Mouse (Mus musculus) forebrain, embryonic 11.5 days (tissue): ENCODE measurements around the gene Exoc4. TPM values are rescaled to one million over a fixed set of nuclear protein-coding genes. Genes with fewer than 3 reads are reported as not detected.
A peak's percentile ranks its signal among the peaks of the same experiment; 100 is the strongest.

Source experiments
- ATAC-seq: fragments of 200-750 bp; cut with Nextera tagmentation; replicated peaks from 2 replicates; pipeline ENCODE4 v1.8.0; 2017; ENCODE audit warnings: moderate TSS enrichment; ENCODE audit not compliant: low FRiP score
- DNase-seq: peaks from one replicate; pipeline ENCODE4 v3.0.0-alpha.2; 2017; ENCODE audit warnings: low spot score
- H3K27ac ChIP-seq: fragments of 300-500 bp; sonication (generic); 2 replicates; pipeline ENCODE4 v1.5.1; 2014; ENCODE audit warnings: low read depth, low read length
- H3K27me3 ChIP-seq: fragments of 300-500 bp; sonication (generic); 2 replicates; pipeline ENCODE4 v1.6.1; 2014; ENCODE audit warnings: mild to moderate bottlenecking, low read length, mixed read lengths; ENCODE audit not compliant: control insufficient read depth, insufficient read depth
- H3K36me3 ChIP-seq: fragments of 300-500 bp; sonication (generic); 2 replicates; pipeline ENCODE4 v1.6.1; 2014; ENCODE audit warnings: mild to moderate bottlenecking, low read length, moderate library complexity, mixed read lengths; ENCODE audit not compliant: control insufficient read depth, insufficient read depth
- H3K4me1 ChIP-seq: fragments of 300-500 bp; sonication (generic); replicated peaks from 2 replicates; pipeline ENCODE4 v1.6.1; 2014; ENCODE audit warnings: low read length, mixed read lengths; ENCODE audit not compliant: control insufficient read depth, insufficient read depth
- H3K4me2 ChIP-seq: fragments of 300-500 bp; sonication (generic); 2 replicates; pipeline ENCODE4 v1.6.1; 2014; ENCODE audit warnings: low read depth, mild to moderate bottlenecking, low read length, moderate library complexity, mixed read lengths; ENCODE audit not compliant: severe bottlenecking
- H3K4me3 ChIP-seq: fragments of 300-500 bp; sonication (generic); 2 replicates; pipeline ENCODE4 v1.5.1; 2014; ENCODE audit warnings: low read depth, low read length
- H3K9ac ChIP-seq: fragments of 300-500 bp; sonication (generic); 2 replicates; pipeline ENCODE4 v1.6.1; 2014; ENCODE audit warnings: low read length
- H3K9me3 ChIP-seq: fragments of 300-500 bp; sonication (generic); 2 replicates; pipeline ENCODE4 v1.6.1; 2016; ENCODE audit warnings: low read length, mixed read lengths; ENCODE audit not compliant: control insufficient read depth
- WGBS: fragments of 180-500 bp; shearing (Covaris S2); extraction: QIAGEN DNeasy Blood & Tissue Kit; methylation state at CpG from one replicate; pipeline ENCODE4 v1.1.7; 2014; 5-methylcytosine and 5-hydroxymethylcytosine counted together
- polyA plus RNA-seq: library from polyadenylated mRNA; unstranded; fragments of >200 nt; fragmentation: Nextera tagmentation; extraction: Ambion mirVana; gene quantifications from 2 replicates; pipeline ENCODE4 v1.2.1, GENCODE M21; 2014

The Exoc4 gene
- polyA plus RNA-seq, 1 experiment from 2014 or later = 41.2 TPM

DNA sequence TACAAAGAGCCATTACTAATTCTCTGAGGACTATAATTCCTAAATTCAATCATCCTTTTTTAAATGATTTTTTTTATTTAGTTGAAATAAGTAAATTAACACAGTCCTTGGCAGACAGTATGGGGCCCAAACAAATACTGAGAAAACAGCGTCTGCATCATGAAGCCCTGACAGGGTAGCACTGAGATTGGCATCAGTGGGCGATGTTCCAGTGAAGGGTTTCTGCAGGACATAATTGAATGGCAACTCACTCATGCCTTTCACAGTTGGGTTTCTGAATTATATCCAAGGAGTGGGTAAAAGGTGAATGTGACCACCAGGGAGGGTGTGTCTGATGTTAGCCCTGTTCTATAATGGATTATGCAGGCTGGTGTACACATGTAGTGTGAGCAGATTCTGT, 674.7 kb downstream of the Exoc4 start:
- H3K9me3 ChIP-seq = no peaks in the 10 kb centered on the region
- H3K4me3 ChIP-seq = no peak overlapping the region
- no peak overlapping the region for H3K4me2 ChIP-seq
- no peaks in the 10 kb centered on the region for H3K36me3 ChIP-seq
- H3K27me3 ChIP-seq = no peaks in the 10 kb centered on the region
- WGBS = 77% methylated on average over 2 of the region's 2 CpGs
- no peak for DNase-seq
- no peak overlapping the region for H3K9ac ChIP-seq
- no peak overlapping the region for H3K27ac ChIP-seq
- no peak for ATAC-seq
- no peaks in the 10 kb centered on the region for H3K4me1 ChIP-seq

DNA sequence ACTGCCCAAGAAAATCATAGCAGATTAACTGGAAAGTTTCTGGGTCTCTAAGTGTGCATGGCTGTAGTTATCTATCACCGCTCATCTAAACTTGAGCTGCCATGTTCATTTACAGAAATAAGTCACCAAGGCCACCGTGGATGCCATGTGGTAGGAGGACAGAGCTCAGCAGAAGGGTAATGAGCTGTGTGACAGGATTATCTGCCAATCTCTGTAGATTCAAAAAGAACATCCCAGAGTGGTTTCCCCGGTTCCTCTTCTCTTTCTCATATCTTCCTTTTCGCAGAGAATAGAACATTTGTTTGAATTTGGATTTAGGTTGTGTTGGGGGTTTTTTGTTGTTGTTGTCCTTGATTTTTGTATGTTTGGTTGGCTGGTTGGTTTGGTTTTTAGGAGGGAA, 676.0 kb downstream of the Exoc4 start:
- H3K9ac ChIP-seq = no peak overlapping the region
- H3K36me3 ChIP-seq = no peaks in the 10 kb centered on the region

DNA sequence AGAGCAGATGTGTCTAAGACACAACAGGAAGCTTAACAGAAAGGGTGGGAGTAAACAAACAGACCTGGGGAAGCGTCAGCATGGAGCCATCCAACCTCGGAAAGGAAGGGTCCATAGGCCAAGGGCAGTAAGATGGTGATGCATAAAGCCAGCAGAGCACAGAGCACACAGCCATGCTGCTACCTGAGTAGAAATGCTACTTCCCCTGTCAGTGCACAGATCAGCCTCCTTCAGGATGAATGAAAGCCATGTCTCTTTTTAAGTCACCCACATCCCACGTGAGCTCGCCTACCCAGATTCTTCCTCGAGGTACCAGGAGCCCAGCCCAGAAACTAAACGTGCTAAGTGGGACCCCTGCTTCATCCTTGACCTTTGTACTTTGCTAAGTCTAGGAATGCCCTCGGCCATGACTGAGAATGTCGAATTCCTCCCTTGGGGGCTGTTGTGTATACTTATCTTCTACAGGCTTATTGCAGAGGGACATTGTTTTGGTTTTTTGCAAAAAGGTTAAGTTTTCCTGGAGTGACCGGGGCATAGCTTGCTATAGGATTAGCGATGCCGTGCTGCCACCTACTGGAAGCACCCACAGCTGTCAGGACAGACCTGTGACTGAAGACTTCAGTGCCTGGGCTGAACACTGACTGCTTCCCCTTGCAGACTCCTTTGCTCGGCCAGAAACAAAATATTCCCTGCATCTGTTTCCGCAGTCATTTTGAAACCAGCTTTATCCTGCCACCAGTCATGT, 680.6 kb downstream of the Exoc4 start:
- H3K4me3 ChIP-seq = no peak overlapping the region
- H3K27me3 ChIP-seq = no peaks in the 10 kb centered on the region
- ATAC-seq (peak; percentile 71; the same call in 1 of the 2 replicates), DNase-seq (peak; percentile 91)
- no peak overlapping the region for H3K27ac ChIP-seq
- 29% methylated on average over 13 of the region's 13 CpGs for WGBS
- H3K9me3 ChIP-seq = no peaks in the 10 kb centered on the region
- no peak overlapping the region; the same call in 1 of the 2 replicates for H3K9ac ChIP-seq
- H3K4me2 ChIP-seq = no peak overlapping the region
- H3K36me3 ChIP-seq = no peaks in the 10 kb centered on the region
- H3K4me1 ChIP-seq = peaks cover 3% of the 10 kb centered on the region; the same call in 1 of the 2 replicates

More for the DNA sequence above, 676.0 kb downstream of the Exoc4 start:
- H3K4me3 ChIP-seq = no peak overlapping the region
- H3K4me2 ChIP-seq = no peak overlapping the region
- H3K9me3 ChIP-seq = no peaks in the 10 kb centered on the region
- H3K27ac ChIP-seq = no peak overlapping the region
- H3K4me1 ChIP-seq = peaks cover under 1% of the 10 kb centered on the region; the same call in 1 of the 2 replicates
- no peak for ATAC-seq
- no peak for DNase-seq
- 80% methylated on average over 4 of the region's 4 CpGs for WGBS
- no peaks in the 10 kb centered on the region for H3K27me3 ChIP-seq

DNA sequence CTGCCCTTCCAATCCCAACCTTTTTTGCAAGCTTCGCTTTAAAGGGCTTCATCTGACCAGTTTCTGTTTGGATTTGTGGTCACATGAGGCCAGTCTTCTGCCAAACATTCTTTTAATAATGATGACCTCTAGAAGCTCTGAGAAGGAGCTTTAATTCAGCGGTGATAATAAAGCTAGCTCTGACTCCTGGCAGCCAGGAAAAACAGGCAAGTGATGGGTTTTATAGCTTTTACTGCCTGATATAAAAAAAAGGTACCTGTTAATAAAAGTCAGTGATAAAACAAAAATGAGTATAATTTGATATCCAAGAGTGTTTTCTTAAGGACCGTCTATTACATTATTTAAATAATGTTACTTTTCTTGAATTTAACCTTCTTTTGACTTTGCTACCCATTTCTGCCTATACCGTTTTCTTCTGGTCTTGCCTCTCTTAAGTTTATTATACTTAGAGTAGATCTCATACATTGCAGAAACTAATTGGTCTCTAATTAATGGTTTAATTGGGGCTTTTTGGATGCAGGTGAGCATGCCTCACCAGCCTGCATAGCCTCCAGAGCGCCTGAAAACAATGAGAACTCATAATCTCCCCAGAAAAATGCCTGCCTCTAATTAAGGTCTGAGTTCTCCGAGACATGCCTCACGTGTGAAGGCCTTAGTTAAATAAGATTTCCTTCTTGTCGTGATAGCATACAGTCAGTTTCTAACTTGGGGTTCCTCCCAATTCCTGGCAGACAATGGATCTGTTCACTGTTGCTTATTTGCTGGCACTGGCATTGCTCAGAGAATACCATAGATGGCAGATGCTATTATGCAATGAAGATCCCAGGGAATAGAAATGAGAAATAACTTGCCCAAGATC, 681.4 kb downstream of the Exoc4 start:
- Histone ChIP-seq H3K4me2 (no peak overlapping the region), H3K27ac (no peak overlapping the region), H3K27me3 (no peaks in the 10 kb centered on the region), H3K9me3 (no peaks in the 10 kb centered on the region), H3K4me3 (no peak overlapping the region), H3K4me1 (peaks cover 3% of the 10 kb centered on the region; the same call in 1 of the 2 replicates), H3K9ac (no peak overlapping the region; the same call in 1 of the 2 replicates), H3K36me3 (no peaks in the 10 kb centered on the region)
- DNase-seq (no peak), ATAC-seq (peak; percentile 72)
- 43% methylated on average over 8 of the region's 8 CpGs for WGBS

DNA sequence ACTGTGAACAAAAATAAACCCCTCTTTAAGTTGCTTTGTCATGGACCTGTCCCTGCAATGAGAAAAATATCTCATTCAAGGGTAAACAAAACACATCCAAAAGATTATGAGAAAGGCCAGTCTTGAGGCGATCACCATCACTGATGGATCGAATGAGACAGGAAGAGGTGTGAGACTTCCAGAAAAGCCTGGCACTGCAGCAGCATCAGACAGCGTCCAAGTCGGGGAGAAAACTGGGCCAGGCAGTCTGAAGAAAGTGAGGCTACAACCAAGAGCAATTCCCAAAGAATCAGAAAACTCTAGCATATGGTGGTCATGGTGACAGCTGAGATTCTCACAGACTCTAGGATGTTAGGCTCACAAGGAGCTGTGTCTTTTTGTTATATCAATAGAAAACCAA, 689.0 kb downstream of the Exoc4 start:
- no peak overlapping the region for H3K4me2 ChIP-seq
- no peak for DNase-seq
- no peaks in the 10 kb centered on the region for H3K36me3 ChIP-seq
- no peak overlapping the region for H3K9ac ChIP-seq
- H3K4me3 ChIP-seq = no peak overlapping the region
- H3K27me3 ChIP-seq = no peaks in the 10 kb centered on the region
- no peak overlapping the region for H3K27ac ChIP-seq
- H3K4me1 ChIP-seq = no peaks in the 10 kb centered on the region
- 94% methylated on average over 4 of the region's 4 CpGs for WGBS
- no peaks in the 10 kb centered on the region for H3K9me3 ChIP-seq
- no peak for ATAC-seq

DNA sequence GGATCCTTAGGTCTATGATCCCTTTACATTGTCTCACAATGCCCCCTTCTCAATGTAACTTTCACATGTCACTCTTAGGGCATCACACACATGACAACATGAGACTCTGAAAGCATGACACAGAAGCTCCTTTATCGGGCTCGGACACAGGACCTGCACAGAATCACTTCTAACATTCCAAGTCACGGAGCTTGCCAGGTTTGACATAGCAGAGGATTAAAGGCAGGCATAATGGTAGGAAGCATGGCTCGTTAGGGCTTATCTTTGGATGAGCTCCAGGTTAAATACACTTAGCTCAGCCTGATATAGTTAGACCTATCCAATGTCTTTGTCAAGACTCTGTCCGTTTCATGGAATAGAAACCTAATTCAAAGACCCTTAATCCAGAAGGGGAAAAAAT, 690.3 kb downstream of the Exoc4 start:
- Histone ChIP-seq H3K36me3 (no peaks in the 10 kb centered on the region), H3K27ac (no peak overlapping the region), H3K4me2 (no peak overlapping the region), H3K27me3 (no peaks in the 10 kb centered on the region), H3K9ac (no peak overlapping the region), H3K4me1 (no peaks in the 10 kb centered on the region), H3K4me3 (no peak overlapping the region), H3K9me3 (no peaks in the 10 kb centered on the region)
- DNase-seq = no peak
- WGBS = 68% methylated on average over 5 of the region's 5 CpGs
- ATAC-seq = no peak

DNA sequence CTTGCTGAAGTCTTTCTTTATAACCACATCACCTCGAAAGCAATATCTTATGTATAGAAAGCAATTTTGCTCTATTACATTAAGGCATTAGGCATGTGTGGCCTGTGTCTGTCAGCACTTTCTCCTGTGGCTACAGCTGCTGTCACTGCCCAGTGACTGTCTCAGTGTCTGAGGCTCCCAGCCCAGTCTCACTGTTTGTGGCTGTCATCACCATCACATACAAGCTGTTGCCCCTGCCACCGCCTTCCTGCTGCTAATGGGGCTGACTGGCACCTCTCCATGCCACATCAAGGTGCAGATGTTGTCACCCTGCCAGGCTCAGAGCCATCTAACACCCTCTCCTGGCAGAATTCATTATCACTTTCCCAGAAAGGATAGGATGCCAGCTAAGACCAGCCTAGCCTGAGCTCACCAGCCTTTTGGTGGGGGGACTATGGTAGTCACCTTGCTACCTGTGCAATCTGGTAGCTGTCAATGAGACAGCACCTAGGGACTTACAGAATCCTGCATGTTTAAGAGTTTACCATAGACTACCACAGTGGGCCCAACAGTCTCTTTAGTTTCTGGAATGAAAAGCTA, 698.1 kb downstream of the Exoc4 start:
- no peaks in the 10 kb centered on the region for H3K36me3 ChIP-seq
- no peaks in the 10 kb centered on the region for H3K9me3 ChIP-seq
- no peak for ATAC-seq
- no peak for DNase-seq
- H3K4me2 ChIP-seq = no peak overlapping the region
- H3K4me3 ChIP-seq = no peak overlapping the region
- H3K4me1 ChIP-seq = no peaks in the 10 kb centered on the region; the same call in 1 of the 2 replicates
- WGBS = 80% methylated on average over 2 of the region's 2 CpGs
- H3K27me3 ChIP-seq = no peaks in the 10 kb centered on the region
- no peak overlapping the region for H3K9ac ChIP-seq
- H3K27ac ChIP-seq = no peak overlapping the region

DNA sequence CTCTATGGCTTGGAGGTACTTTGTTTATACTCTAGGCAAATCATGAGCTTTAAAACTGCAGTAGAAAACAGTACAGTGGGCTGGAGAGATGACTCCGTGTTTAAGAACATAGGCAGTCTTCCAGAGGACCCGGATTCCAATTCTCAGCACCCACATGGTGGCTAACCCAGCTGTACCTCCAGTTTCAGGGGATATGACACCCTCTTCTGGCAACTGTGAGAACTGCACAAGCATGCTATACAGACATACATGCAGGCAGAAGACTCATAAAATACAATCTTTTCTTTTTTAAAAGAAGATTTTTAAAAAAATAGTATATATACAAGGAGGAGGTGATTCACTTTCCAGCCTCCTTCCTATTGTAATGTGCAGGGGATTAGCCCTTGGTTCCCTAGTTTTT, 701.2 kb downstream of the Exoc4 start:
- no peak overlapping the region for H3K9ac ChIP-seq
- no peak for DNase-seq
- no peaks in the 10 kb centered on the region for H3K36me3 ChIP-seq
- no peak overlapping the region for H3K27ac ChIP-seq
- no peak overlapping the region for H3K4me3 ChIP-seq
- no peaks in the 10 kb centered on the region for H3K27me3 ChIP-seq
- WGBS = 96% methylated on average over 2 of the region's 2 CpGs
- H3K4me1 ChIP-seq = no peaks in the 10 kb centered on the region; the same call in 1 of the 2 replicates
- ATAC-seq = no peak
- H3K9me3 ChIP-seq = no peaks in the 10 kb centered on the region
- H3K4me2 ChIP-seq = no peak overlapping the region
